Mouse (Mus musculus): Measurements from ENCODE around the gene Nabp1. TPM values are rescaled to one million over a fixed set of nuclear protein-coding genes. Genes with fewer than 3 reads are reported as not detected.

The Nabp1 gene
- total RNA-seq, 2 experiments from 2014 or later = 32.4 to 33.9 TPM

Other genes with a start within 250 kb of the Nabp1 start
- gene Cavin2, start 189.3 kb downstream of the Nabp1 start, total RNA-seq (2021) = 10 to 100 TPM; 41.3 to 55.1 TPM

All from adrenal gland, postnatal 36 days (tissue).